Mouse (Mus musculus): ENCODE measurements at regions not wholly inside any gene's neighbourhood (a gene's known extent, or its start where the extent isn't known, plus 50 kb on each side); places are given as distances from the start of the nearest gene placed in this dataset.
A peak's percentile ranks its signal among the peaks of the same experiment; 100 is the strongest.
"Not testable (repeated sequence)": the region's sequence is repeated elsewhere in the genome, so short reads cannot be mapped to it uniquely, and the experiment has no call there.

DNA sequence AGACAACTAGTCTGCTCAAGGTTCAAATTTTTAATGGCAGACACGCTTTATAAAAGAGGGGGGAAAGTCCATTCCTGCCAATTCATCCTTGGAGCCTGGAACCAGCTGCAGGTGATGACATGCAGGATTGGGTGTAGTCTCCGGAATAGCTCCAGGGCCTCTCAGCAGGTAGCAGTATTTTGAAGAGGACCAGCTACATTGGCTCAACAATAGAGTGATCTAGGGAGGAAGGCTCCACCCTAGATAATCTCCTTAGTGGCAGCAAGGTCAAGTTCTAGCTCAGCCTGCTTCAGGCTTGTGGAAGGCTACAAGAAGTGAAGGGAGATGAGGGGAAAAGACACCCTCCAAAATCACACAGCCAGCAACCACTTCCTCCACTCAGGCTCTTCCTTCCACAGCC lies 1405.1 kb downstream of the 4930444P10Rik start:
- ATAC-seq (replicated peaks; ENCODE audit: poor library complexity, severe bottlenecking): not testable (repeated sequence)

DNA sequence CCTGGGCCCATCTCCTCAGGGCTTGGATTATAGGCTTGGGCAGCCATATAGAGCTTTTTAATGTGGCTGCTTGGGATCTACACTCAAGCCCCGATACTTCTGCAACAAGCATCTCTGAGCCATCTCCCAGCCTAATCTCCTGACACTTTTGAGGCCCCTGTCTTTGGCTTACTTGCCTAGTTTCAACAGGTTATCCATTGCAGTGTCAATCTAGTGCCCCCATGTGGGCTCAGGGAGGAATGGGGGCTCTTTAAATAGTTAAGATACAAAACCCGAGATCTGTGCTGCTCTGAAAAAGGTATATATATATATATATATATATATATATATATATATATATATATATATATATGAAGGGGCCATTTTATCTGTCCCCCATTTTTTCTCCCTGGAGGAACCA lies 1407.0 kb downstream of the 4930444P10Rik start:
- peak; percentile 61; the same call in 1 of the 2 replicates for ATAC-seq (replicated peaks; ENCODE audit: poor library complexity, severe bottlenecking)

DNA sequence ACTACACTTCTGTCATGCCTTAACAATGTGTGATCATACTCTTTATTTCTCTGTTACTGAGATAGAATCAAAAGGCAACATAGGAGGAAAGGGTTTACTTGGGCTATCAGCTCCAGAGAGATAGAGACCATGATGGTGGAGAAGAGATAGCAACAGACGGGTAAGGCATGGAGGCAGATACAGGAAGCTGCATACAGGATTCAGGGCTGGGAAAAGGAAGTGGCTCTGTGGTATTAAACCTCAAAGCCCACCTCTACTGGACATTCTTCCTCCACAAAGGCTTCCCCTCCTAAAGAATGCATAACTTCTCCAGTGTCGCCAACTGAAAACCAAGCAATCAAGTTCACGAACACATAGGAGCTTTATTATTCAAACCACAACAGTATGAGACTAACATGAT lies 1412.7 kb downstream of the 4930444P10Rik start:
- peak; percentile 93 for ATAC-seq (replicated peaks; ENCODE audit: poor library complexity, severe bottlenecking)

DNA sequence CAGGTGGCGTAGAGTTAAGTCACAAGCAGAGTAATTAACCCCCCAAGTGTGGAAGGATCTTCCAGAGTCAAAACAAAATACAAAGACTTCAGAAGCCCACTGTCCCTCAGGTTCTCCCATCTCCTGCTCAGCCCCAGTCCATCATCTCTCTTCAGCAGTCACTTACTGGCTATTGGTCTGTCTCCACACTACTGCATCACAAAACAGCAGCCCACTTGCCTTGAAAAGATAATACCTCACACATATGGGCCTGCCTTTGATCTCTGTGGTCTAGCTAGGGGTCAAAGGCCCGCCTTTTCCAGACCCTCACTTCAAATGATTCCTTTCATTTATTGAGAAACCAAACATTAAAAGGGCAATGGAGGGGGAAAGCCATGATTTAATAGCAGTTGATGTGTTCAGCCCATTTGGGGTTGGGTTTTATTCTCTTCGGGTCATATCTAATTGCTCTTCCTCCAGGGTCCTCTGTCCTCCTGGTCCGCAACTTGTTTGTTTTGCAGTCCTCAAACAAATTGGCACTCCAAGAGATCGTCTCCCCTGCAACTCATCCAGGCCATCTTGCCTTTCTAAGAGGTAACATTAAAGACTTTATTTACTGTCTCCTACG lies 1420.6 kb downstream of the 4930444P10Rik start:
- ATAC-seq (replicated peaks; ENCODE audit: poor library complexity, severe bottlenecking): no peak

DNA sequence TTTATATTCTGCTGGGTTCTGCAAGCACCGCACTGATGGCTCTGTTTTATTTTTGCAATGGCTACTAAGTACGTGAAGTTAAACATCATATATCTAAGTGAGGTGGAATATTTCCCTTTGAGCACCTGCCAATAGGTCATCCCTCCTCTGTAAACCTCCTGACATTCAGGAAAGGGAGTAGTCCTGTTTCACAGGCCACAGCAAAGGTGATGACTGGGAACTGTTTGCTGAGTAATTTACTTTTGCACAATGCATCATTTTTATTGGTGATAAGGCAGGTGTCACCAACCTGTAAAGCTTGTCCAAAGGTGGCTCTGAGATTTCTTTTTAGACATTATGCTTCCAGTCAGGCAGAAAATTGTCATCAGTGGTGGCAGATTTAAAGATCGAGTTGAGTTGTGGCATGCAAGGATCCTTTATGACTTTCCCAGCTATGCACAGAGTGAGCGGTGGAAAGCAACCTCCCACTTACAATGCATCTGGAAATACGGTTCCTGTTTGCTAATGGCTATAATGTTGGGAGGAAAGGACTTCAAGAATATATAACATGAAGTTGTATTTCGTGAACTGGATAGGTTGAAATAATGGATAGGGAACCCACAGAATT lies 1430.3 kb downstream of the 4930444P10Rik start:
- no peak for ATAC-seq (replicated peaks; ENCODE audit: poor library complexity, severe bottlenecking)

DNA sequence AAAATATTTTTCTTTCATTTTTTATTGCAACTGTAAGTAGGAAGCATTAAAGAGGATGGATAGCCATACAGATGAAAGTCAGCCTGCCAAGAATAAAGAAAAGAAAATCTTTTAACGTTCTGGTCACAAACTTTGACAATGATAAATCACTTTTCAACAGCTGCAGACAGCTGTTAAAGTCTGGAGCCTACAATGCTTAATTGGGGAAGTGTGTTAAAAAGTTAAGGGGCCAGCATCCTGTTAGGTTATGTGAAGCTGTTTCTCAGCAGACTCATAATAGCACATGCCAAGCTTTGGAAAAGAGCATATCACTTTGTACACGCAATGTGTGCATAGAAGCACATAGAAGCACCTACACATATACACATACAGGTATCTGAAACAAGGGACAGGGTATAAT lies 1431.3 kb downstream of the 4930444P10Rik start:
- ATAC-seq (replicated peaks; ENCODE audit: poor library complexity, severe bottlenecking): no peak

DNA sequence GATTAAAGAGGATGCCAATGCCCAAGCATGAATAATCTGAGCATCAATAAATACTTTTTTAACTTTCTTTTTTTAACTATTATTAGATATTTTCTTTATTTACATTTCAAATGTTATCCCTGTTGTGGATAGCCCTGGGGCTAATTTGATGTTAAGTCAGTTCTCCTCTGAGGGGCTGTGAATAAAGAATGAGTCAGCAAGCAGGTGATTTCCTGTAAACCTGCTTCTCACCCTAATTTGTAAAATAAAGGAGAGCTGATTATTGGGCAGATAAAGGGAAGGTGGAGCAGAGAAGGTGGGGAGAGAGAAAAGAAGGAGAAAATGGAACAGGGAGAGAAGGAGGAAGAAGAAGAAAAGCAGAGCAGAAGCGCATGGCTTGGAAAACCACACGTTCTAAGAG lies 1442.8 kb downstream of the 4930444P10Rik start:
- no peak for ATAC-seq (replicated peaks; ENCODE audit: poor library complexity, severe bottlenecking)

DNA sequence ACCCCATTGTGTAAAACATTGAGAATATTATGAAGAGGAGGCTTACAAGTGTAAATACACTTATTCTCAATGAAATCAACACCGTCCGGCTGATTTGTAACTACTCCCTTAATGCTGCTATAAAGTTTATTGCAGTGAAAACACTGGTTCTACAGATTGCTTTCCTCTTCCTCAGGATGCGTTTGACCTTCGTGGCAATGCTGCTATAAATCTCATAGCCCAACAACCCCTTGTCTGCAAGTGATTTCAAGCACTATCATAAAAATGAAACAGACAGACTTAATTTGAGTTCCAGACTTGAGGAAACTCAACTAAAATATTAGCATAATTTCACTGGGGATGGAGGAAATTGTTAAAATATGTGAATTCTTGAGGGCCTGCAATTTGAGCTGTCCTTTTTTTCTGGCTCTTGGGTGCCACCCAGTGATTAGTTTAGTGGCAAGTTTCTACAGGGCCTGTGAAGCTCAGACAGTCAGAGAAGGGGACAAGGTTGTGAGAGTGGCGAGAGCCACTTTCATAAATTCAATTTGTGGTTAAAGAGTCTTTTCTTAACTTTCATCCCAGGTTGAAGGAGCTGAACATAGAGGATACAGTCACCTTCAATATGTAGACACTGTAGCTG lies 1457.4 kb downstream of the 4930444P10Rik start:
- no peak for ATAC-seq (replicated peaks; ENCODE audit: poor library complexity, severe bottlenecking)

DNA sequence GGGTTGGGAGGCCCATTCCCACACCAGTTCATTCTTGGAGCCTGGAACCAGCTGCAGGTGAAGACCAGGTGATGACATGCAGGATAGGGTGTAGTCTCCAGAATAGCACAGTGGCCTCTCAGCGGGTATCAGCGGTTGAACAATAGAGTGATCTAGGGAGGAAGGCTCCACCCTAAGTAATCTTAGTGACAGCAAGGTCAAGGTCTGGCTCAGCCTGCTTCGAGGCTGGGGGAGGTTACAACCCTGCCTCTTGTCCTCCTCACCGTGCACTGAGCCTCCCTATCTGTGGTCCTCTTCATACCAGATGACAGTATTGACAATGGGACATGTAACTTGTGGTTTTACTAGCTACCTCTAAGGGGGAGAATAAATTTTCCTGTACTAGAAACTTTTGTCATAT lies 1461.1 kb downstream of the 4930444P10Rik start:
- no peak for ATAC-seq (replicated peaks; ENCODE audit: poor library complexity, severe bottlenecking)

DNA sequence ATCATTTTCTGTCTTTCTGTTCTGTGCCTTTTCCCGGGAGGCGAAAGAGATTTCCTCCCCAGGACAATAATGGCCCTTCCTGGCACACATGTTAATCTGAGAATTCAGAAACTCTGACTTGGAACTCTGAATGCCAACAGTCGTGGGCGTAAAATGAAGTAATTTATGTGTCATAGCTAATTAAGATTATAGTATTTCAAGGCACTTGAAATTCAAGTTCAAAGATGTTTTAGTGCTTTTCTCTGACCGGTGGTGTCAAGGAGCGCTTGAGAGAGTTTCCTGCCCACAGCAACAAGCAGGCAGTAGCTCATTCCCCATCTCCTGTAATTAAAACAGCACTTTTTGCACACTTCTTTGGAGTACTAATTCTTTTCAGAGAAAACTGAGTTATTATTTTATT lies 1465.9 kb downstream of the 4930444P10Rik start:
- ATAC-seq (replicated peaks; ENCODE audit: poor library complexity, severe bottlenecking): no peak

DNA sequence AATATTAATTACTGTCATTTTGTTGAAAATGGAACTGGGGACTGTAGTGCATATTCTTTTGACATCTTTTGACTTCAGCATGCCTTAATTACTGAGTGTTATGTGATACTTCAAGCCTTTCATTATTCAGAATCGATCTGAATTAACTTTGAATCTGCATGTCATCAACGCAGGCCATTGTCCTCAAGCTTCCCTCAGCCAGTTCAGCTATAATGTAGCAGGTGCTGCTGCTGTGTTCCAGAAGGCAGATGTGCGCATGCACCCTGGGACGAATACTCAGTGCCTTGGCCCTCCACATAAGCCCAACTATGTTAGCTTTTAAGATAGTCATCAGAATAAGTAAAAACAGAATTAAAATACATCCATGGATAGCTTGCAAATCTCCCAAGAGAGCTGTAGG lies 1466.4 kb downstream of the 4930444P10Rik start:
- no peak for ATAC-seq (replicated peaks; ENCODE audit: poor library complexity, severe bottlenecking)

DNA sequence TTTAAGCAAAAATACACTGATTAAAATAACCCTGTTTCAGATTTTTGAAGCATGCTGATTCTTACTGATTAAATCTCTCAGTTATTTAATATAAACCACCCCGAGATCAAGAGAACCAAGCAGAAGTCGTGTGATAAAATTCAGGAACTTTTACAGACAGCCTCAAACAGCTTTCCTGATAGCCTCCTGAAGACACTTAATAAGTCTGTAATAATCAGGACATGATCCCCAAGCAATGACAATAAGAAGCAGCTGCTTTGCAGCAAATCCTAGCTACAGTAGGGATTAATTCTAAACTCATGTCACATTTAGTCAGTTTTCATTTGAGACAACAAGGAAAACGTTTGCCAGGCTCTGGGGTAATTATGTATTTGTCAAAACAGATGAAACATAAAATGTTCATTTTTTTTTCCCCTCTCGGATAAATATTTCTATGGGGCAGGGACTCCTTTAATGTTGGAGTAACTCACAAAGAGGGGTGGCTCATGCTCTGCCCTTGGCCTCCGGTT lies 1472.1 kb downstream of the 4930444P10Rik start:
- no peak for ATAC-seq (replicated peaks; ENCODE audit: poor library complexity, severe bottlenecking)

DNA sequence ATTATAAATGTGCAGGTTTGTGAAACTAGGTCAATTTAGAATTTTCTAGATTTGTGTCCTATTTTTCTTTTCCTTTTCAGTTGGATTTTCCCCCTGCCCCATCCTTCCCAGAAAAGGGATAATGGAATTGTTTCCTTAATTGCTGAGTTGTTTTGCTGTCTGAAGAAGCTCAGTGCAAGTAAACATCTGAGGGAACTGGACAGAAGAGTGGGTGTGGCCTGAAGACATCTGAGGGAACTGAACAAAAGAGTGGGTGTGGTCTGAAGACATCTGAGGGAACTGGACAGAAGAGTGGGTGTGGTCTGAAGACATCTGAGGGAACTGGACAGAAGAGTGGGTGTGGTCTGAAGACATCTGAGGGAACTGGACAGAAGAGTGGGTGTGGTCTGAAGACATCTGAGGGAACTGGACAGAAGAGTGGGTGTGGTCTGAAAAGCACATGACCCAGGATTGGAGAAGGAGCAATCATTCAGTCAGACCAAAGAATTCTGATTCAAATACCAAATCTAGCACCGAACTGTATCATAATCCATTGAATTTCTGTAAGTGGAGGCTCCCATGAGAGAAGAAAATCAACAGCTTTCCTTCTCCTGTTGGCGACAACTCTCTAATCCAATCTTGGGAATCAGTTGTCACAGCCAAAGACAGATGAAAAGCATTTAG lies 1479.8 kb downstream of the 4930444P10Rik start:
- no peak for ATAC-seq (replicated peaks; ENCODE audit: poor library complexity, severe bottlenecking)

DNA sequence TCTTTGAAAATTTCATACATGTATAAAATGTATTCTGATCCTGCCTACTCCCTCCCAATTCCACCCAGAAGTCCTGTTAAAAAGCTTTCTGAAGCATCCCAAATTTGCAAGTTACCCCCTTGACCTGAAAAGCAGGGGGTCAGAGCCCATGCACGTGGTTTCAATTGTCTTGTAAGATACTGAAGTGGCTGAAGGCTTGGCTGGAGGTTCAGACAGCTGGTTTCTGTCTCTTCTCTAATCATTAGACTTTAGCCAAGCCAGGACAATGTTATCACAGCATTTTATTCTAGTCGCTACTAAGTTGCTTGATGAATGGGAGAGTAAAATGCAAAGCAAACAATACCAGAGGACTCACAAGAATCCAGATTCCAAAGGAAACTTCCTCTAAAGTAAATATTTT lies 1484.1 kb downstream of the 4930444P10Rik start:
- ATAC-seq (replicated peaks; ENCODE audit: poor library complexity, severe bottlenecking): no peak

DNA sequence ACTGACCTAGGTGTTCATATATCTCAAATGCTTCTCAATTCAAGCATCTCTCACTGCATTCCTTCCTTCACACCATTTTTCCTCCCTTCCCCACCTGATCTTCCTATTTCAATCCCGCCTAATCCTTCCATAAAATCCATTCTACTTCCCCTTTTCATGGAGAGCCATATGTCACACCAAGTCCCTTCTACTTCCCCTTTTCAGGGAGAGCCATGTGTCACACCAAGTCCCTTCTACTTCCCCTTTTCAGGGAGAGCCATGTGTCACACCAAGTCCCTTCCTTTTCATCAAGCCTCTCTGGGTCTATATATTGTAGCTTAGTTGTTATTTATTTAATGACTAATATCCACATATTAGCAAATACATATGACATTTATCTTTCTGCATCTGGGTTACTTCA lies 1497.2 kb downstream of the 4930444P10Rik start:
- ATAC-seq (replicated peaks; ENCODE audit: poor library complexity, severe bottlenecking): peak; percentile 100

DNA sequence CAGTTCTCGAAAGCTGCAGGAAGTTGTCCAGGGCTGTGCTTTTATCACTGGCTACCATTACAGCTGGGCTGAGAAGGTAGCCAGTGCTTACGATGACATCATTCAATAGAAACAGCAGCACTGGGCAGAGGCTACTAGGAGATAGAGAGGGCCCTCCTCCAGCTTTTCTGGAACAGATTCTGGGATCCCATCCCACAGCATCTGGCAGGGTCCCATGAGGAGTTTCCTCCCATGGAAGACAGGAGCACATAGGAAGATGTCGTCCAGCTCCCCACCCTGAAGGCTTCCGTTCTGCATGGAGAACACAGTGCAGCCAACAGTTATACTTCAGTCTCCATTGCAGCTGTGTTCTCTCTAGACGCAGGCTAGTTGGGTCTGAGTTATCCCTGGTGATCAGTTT lies 1503.2 kb downstream of the 4930444P10Rik start:
- no peak for ATAC-seq (replicated peaks; ENCODE audit: poor library complexity, severe bottlenecking)

DNA sequence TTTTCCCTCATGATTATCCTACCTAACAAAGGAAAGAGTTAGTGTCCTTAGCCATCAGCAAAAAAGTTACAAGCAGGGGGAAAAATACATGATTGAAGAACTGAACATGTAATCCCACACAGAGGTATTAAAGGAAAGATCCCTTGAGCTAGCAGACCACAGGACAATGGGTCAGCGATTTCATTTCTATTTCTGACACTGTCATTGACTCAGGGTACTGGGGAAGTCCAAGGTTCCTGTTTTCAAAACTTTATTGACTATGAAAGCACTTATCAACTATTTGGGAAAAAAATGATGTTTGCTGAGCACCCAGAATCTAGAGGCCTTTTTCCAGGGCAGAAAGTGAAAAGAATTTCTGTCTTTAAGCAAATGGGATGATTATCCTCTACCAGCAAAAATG lies 1513.7 kb downstream of the 4930444P10Rik start:
- ATAC-seq (replicated peaks; ENCODE audit: poor library complexity, severe bottlenecking): peak; percentile 58

DNA sequence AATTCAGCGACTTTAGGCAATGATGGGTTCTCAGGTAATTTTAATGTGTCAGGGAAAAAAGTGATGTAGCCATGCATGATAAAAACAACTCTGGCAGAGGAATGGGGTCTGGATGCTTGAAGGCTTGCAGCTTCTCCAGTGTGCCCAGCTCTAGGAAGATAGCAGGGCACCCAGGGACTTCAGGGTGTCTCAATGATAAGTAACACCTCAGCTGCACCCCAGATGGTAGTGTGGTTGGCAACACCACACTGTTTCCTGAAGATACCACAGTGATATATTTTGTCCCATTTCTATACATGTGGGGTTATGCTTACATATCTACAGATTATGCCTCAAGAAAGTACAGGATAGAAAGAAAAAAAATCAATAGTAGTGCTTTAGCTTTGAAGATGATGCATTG lies 1516.9 kb downstream of the 4930444P10Rik start:
- no peak; the same call in 1 of the 2 replicates for ATAC-seq (replicated peaks; ENCODE audit: poor library complexity, severe bottlenecking)

DNA sequence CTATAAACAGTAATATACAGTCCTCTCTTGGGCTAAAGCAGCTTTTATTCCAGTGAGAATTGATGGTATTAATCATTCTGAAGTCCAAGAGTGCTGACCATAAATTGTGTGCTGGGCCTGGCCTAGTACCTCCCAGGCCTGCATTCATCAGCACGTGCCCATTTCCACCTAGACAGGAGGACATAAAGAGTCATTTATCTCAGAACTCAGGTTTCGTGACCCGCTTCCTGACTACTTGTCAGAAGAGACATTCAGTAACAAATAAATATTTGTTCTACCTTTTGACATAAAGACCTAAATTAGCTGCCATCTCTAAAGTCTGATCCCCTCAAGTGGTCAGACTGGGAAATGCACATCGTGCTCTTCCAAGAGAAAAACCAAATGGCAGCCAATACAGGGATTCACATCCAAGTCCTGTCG lies 1522.6 kb downstream of the 4930444P10Rik start:
- no peak for ATAC-seq (replicated peaks; ENCODE audit: poor library complexity, severe bottlenecking)

DNA sequence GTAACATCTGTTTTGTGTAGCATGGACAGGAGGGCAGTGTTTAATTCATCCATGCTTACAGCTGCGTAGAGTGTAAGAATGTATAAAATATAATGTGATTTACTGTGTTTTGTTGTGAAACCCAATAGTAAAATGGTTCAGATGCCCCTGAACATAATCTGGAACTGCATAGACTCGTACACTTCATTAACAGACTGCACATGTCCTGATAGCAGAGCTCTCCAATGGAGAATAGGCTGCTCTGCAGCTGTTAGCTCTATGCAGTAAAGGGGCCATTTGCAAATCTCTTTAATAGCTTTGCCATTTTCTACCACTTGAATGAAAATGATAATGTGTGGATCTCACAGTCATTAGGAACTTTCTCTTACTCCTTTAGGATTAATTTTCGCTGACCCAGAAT lies 1523.0 kb downstream of the 4930444P10Rik start:
- no peak for ATAC-seq (replicated peaks; ENCODE audit: poor library complexity, severe bottlenecking)

DNA sequence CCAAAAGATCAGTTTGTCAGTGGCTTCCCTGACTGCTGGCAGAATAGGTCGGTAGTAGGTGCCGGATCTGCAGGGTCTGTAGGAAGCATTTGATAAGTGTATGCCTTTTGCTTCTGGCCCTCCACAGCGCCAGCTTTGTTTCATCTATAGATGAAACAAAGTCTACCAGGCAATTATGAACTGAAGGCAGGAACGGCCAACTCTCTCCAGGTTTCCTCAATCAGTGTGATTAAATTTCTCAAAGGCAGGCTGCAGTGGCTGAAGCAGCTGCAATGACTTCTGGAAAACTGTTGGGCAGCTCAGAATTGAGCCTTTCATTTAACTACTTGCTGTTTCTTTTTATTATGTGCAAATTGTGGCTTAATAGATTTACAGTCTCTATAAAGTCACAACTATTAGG lies 1526.1 kb downstream of the 4930444P10Rik start:
- ATAC-seq (replicated peaks; ENCODE audit: poor library complexity, severe bottlenecking): no peak

Measured in granulocyte monocyte progenitor cell, adult 5-6 weeks (primary cell).